Mouse (Mus musculus) forebrain, embryonic 16.5 days (tissue): ENCODE data around the gene Sult1a1. TPM values are rescaled to one million over a fixed set of nuclear protein-coding genes. Genes with fewer than 3 reads are reported as not detected.

ENCODE experiments used
- ATAC-seq: fragments of 200-750 bp; cut with Nextera tagmentation; 2 replicates; pipeline ENCODE4 v1.8.0; 2017; ENCODE audit warnings: mild to moderate bottlenecking, moderate library complexity
- H3K27ac ChIP-seq: fragments of 300-500 bp; sonication (generic); 2 replicates; pipeline ENCODE4 v1.5.1; 2014; ENCODE audit warnings: low read length, control low read depth
- H3K27me3 ChIP-seq: fragments of 300-500 bp; sonication (generic); replicated peaks from 2 replicates; pipeline ENCODE4 v1.6.1; 2014; ENCODE audit warnings: low read length; ENCODE audit not compliant: control insufficient read depth, insufficient read depth
- H3K36me3 ChIP-seq: fragments of 300-500 bp; sonication (generic); 2 replicates; pipeline ENCODE4 v1.6.1; 2014; ENCODE audit not compliant: control insufficient read depth, insufficient read depth
- H3K4me1 ChIP-seq: fragments of 300-500 bp; sonication (generic); replicated peaks from 2 replicates; pipeline ENCODE4 v1.6.1; 2014; ENCODE audit warnings: low read length; ENCODE audit not compliant: control insufficient read depth, insufficient read depth
- H3K4me2 ChIP-seq: fragments of 300-500 bp; sonication (generic); 2 replicates; pipeline ENCODE4 v1.6.1; 2014; ENCODE audit warnings: mild to moderate bottlenecking, low read length, control low read depth
- H3K4me3 ChIP-seq: fragments of 300-500 bp; sonication (generic); replicated peaks from 2 replicates; pipeline ENCODE4 v1.5.1; 2014; ENCODE audit warnings: mild to moderate bottlenecking, low read length, control low read depth
- H3K9ac ChIP-seq: fragments of 300-500 bp; sonication (generic); replicated peaks from 2 replicates; pipeline ENCODE4 v1.6.1; 2014; ENCODE audit warnings: low read depth, low read length, control low read depth
- H3K9me3 ChIP-seq: fragments of 300-500 bp; sonication (generic); 2 replicates; pipeline ENCODE4 v1.6.1; 2016; ENCODE audit warnings: low read length; ENCODE audit not compliant: control insufficient read depth
- WGBS: fragments of 180-500 bp; shearing (Covaris S2); extraction: QIAGEN DNeasy Blood & Tissue Kit; methylation state at CpG from one replicate; pipeline ENCODE4 v1.1.7; 2014; 5-methylcytosine and 5-hydroxymethylcytosine counted together
- polyA plus RNA-seq: library from polyadenylated mRNA; unstranded; fragments of >200 nt; fragmentation: Nextera tagmentation; extraction: Ambion mirVana; gene quantifications from 2 replicates; pipeline ENCODE4 v1.2.1, GENCODE M21; 2015

Sult1a1 gene
- polyA plus RNA-seq, 1 experiment from 2014 or later: 4.3 TPM

- no peak for ATAC-seq
- Histone ChIP-seq H3K9me3 (no peaks in the 10 kb centered on the region), H3K4me1 (no peaks in the 10 kb centered on the region), H3K36me3 (peaks cover 3% of the 10 kb centered on the region), H3K27ac (no peak overlapping the region), H3K4me2 (no peak overlapping the region), H3K9ac (no peak overlapping the region), H3K4me3 (no peak overlapping the region), H3K27me3 (no peaks in the 10 kb centered on the region)
- 82% methylated on average over 4 of the region's 4 CpGs for WGBS
Measured at GRCm38 (mm10) chr7:126676631-126677220, 494 bp upstream of the Sult1a1 start.

GRCm38 (mm10) chr7:126675104-126675503, 1.1 kb downstream of the Sult1a1 start:
- H3K9me3 ChIP-seq: no peaks in the 10 kb centered on the region
- H3K27ac ChIP-seq: no peak overlapping the region
- no peak overlapping the region for H3K4me3 ChIP-seq
- H3K36me3 ChIP-seq: peaks cover 3% of the 10 kb centered on the region
- no peak for ATAC-seq
- H3K27me3 ChIP-seq: no peaks in the 10 kb centered on the region
- no peak overlapping the region for H3K4me2 ChIP-seq
- no peak overlapping the region for H3K9ac ChIP-seq
- 97% methylated on average over 8 of the region's 8 CpGs for WGBS
- H3K4me1 ChIP-seq: no peaks in the 10 kb centered on the region

- Histone ChIP-seq H3K4me3 (no peak overlapping the region), H3K4me1 (no peaks in the 10 kb centered on the region), H3K9me3 (no peaks in the 10 kb centered on the region), H3K4me2 (no peak overlapping the region), H3K27ac (no peak overlapping the region), H3K27me3 (no peaks in the 10 kb centered on the region), H3K9ac (no peak overlapping the region), H3K36me3 (peaks cover 3% of the 10 kb centered on the region)
- no peak for ATAC-seq
- WGBS: 94% methylated on average over 9 of the region's 9 CpGs
Measured at GRCm38 (mm10) chr7:126672111-126672510, 4.1 kb downstream of the Sult1a1 start.

GRCm38 (mm10) chr7:126670152-126670551, 6.1 kb downstream of the Sult1a1 start:
- Histone ChIP-seq H3K9ac (no peak overlapping the region), H3K4me3 (no peak overlapping the region), H3K36me3 (peaks cover 3% of the 10 kb centered on the region), H3K27me3 (no peaks in the 10 kb centered on the region), H3K4me1 (no peaks in the 10 kb centered on the region), H3K4me2 (no peak overlapping the region), H3K9me3 (no peaks in the 10 kb centered on the region), H3K27ac (no peak overlapping the region)
- ATAC-seq: no peak
- WGBS: 86% methylated on average over 3 of the region's 3 CpGs

GRCm38 (mm10) chr7:126668452-126668851, 7.8 kb downstream of the Sult1a1 start:
- whole genome bisulfite sequencing: 75% methylated on average over 5 of the region's 5 CpGs

GRCm38 (mm10) chr7:126667495-126668090, 8.6 kb downstream of the Sult1a1 start:
- Histone ChIP-seq H3K9ac (no peak overlapping the region), H3K4me3 (no peak overlapping the region), H3K4me2 (no peak overlapping the region), H3K27ac (no peak overlapping the region), H3K36me3 (peaks cover 3% of the 10 kb centered on the region; the same call in 1 of the 2 replicates), H3K27me3 (no peaks in the 10 kb centered on the region), H3K4me1 (no peaks in the 10 kb centered on the region), H3K9me3 (no peaks in the 10 kb centered on the region)
- no peak for ATAC-seq
- 85% methylated on average over 9 of the region's 9 CpGs for WGBS

More at GRCm38 (mm10) chr7:126668452-126668851, 7.8 kb downstream of the Sult1a1 start:
- Histone ChIP-seq H3K36me3 (peaks cover 5% of the 10 kb centered on the region), H3K27me3 (no peaks in the 10 kb centered on the region), H3K9me3 (no peaks in the 10 kb centered on the region), H3K4me3 (no peak overlapping the region), H3K9ac (no peak overlapping the region), H3K27ac (no peak overlapping the region), H3K4me2 (no peak overlapping the region), H3K4me1 (no peaks in the 10 kb centered on the region)
- no peak for ATAC-seq

- H3K9me3 ChIP-seq: no peaks in the 10 kb centered on the region
- no peaks in the 10 kb centered on the region for H3K27me3 ChIP-seq
- WGBS: 94% methylated on average over 3 of the region's 3 CpGs
- peaks cover 3% of the 10 kb centered on the region; the same call in 1 of the 2 replicates for H3K36me3 ChIP-seq
- no peak overlapping the region for H3K4me3 ChIP-seq
- no peak overlapping the region for H3K4me2 ChIP-seq
- ATAC-seq: no peak
- no peak overlapping the region for H3K27ac ChIP-seq
- H3K4me1 ChIP-seq: no peaks in the 10 kb centered on the region
- H3K9ac ChIP-seq: no peak overlapping the region
Measured at GRCm38 (mm10) chr7:126665269-126665668, 11.0 kb downstream of the Sult1a1 start.

GRCm38 (mm10) chr7:126663646-126664045, 12.6 kb downstream of the Sult1a1 start:
- Histone ChIP-seq H3K4me1 (no peaks in the 10 kb centered on the region), H3K4me3 (no peak overlapping the region), H3K9me3 (no peaks in the 10 kb centered on the region), H3K36me3 (peaks cover 3% of the 10 kb centered on the region; the same call in 1 of the 2 replicates), H3K27ac (no peak overlapping the region), H3K27me3 (no peaks in the 10 kb centered on the region), H3K9ac (no peak overlapping the region), H3K4me2 (no peak overlapping the region)
- no peak for ATAC-seq
- WGBS: 85% methylated on average over 8 of the region's 8 CpGs

- ATAC-seq: no peak
- 0 out of 2 replicates have a peak, but pooled peaks cover under 1% of the 10 kb centered on the region for H3K36me3 ChIP-seq
- 93% methylated on average over 3 of the region's 3 CpGs for WGBS
- H3K9ac ChIP-seq: no peak overlapping the region
- H3K27ac ChIP-seq: no peak overlapping the region
- no peak overlapping the region for H3K4me2 ChIP-seq
- no peaks in the 10 kb centered on the region for H3K9me3 ChIP-seq
- no peak overlapping the region for H3K4me3 ChIP-seq
- H3K27me3 ChIP-seq: no peaks in the 10 kb centered on the region
- no peaks in the 10 kb centered on the region for H3K4me1 ChIP-seq
Measured at GRCm38 (mm10) chr7:126659771-126660170, 16.5 kb downstream of the Sult1a1 start.
